Mouse (Mus musculus): ENCODE results near the gene Tmem63b.

GRCm38 (mm10) chr17:45695227-45696120 is 8.8 kb upstream of the Tmem63b start:
- TF ChIP-seq CTCF (IDR thresholded peaks at IDR 0.05; ENCODE audit: borderline replicate concordance, extremely low read depth, insufficient read depth, insufficient read length) (no peak), POLR2A (IDR thresholded peaks at IDR 0.05; ENCODE audit: borderline replicate concordance, extremely low read depth, insufficient read depth, insufficient read length, poor library complexity, severe bottlenecking) (no peak)
